Mouse (Mus musculus): ENCODE measurements at regions not wholly inside any gene's neighbourhood (a gene's known extent, or its start where the extent isn't known, plus 50 kb on each side); places are given as distances from the start of the nearest gene placed in this dataset.

- peak; percentile 2 for DNase-seq (ENCODE audit: low spot score)
These were observed 155.2 kb upstream of the 9030624G23Rik start for GRCm38 (mm10) chr12:24252071-24252874.
